Mouse (Mus musculus): ENCODE results near the gene Ifna11.

Gene Ifna11

DNA sequence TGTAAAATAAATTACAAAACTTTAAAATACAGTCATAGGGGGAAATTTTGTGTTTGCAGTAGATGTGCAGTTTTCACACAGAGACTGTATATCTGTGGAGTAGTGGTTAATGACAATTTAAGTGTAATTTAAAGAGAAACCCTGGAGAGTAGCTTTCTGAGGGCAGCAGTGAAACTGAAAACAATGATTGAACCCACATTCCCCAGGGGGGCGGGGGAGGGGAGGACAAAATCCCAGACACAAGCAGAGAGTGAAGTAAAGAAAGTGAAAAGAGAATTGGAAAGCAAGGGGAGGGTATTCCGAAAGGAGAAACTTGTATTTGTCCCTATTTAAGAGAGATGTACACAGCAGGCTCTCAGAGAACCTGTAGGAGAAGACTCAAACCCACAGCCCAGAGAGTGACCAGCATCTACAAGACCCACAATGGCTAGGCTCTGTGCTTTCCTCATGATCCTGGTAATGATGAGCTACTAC is 21.7 kb downstream of the Ifna11 start, which contains the start of gene Ifna4:
Ifna4 (plus strand) TSS at position 424 of the 474 bp plus-strand sequence.
- no peak for DNase-seq

DNA sequence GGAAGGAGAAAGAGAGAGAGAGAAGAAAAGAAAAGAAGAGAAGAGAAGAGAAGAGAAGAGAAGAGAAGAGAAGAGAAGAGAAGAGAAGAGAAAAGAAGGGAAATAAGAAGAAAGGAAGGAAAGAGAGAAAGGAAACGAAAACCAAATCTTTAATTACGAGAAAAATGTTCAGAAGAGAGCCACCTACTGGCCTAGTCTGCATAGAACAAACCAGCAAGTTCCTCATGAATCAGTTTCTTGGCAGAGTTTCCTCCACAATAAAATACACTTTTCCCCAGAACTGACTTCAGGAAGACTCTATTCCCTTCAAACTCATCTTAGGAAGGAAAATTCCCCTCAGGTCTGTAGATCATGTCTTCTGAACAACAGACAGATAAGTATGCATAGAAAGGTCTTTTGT is 25.6 kb downstream of the Ifna11 start:
- DNase-seq, result no peak

- no peak for DNase-seq
Measured at GRCm38 (mm10) chr4:88849698-88850097, 29.9 kb downstream of the Ifna11 start, which contains the start of gene Ifna1. Gene Ifna1 (plus strand): TSS chr4:88850087.

- DNase-seq, result no peak
Measured at GRCm38 (mm10) chr4:88851026-88851763, 31.4 kb downstream of the Ifna11 start.

DNA sequence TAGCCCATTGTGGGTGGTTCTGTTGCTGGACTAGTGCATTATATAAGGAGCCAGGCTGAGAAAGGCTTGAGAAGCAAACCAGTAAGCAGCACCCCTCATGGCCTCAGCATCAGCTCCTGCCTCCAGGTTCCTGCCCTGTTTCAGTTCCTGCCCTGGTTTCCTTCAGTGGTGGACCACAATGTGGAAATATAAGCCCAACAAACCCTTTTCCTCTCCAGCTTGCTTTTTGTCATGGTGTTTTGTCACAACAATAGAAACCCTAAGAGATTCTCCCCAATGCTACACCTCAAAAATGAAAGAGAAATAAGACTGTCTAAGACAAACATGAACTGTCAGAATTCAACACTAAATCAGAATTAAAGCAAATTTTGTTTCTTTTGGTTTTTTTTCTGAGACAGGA is 39.5 kb downstream of the Ifna11 start:
- DNase-seq, result no peak

DNA sequence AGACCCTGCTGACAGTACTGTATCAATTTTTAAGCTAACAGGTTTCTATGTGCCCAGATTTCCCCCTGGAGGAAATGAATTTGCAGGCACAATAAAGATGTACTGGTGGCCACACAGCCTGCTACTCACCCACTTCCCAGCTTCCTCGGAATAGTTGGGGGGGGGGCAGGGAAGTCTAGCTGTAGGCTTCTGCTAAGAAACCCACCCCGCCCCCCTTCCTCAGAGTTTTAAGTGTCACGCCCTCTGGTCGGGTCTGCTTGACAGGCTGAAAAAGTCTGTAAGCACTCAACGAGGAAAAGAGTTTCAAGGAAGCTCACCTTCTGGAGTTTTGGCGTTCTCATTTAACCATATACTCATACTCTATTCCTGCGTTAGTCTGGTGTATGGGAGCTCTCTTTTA is 43.5 kb downstream of the Ifna11 start:
- no peak for DNase-seq

- no peak for DNase-seq
Measured at GRCm38 (mm10) chr4:88864599-88864998, 44.8 kb downstream of the Ifna11 start.

DNA sequence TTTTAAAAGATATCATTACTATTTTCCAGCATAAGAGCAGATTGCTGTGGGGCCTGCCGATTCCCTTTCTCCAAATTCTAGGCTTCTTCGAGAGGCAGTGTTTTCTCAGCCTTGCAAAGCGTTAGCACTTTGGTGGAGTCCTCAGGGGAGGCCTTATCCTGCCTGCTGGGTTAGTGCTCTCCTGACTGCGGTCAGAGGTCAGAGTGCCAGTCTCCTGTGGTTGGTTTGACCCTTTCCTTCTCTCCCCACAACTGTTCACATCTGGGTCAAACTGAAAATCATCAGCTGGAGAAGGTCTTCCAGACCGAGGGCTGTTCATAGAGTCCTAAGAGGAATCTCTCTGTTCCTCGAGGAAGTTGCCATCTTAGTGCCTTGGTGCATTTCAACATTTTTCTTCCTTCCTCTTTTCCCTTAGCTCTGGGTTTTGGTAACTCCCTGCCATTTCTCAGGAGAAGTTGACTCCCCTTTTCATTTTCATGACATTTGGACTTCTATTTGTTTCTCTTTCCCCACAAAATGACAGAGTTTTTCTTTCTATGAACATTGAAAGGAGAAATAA is 45.3 kb downstream of the Ifna11 start:
- no peak for DNase-seq

- DNase-seq, result peak; percentile 44
Measured at GRCm38 (mm10) chr4:88867366-88867925, 47.7 kb downstream of the Ifna11 start.

GRCm38 (mm10) chr4:88867926-88868911 is 48.5 kb downstream of the Ifna11 start:
- no peak for DNase-seq
